Mouse (Mus musculus) stomach, embryonic 16.5 days (tissue): ENCODE measurements around the gene Ndst2. TPM values are rescaled to one million over a fixed set of nuclear protein-coding genes. Genes with fewer than 3 reads are reported as not detected.
A peak's percentile ranks its signal among the peaks of the same experiment; 100 is the strongest.

Experiments used
- ATAC-seq: fragments of 200-750 bp; cut with Nextera tagmentation; 2 replicates; pipeline ENCODE4 v1.8.0; 2017; ENCODE audit warnings: moderate number of reproducible peaks, moderate TSS enrichment; ENCODE audit not compliant: insufficient read depth, low FRiP score
- H3K27ac ChIP-seq: fragments of 300-500 bp; sonication (generic); 2 replicates; pipeline ENCODE4 v1.5.1; 2014; ENCODE audit warnings: low read length
- H3K27me3 ChIP-seq: fragments of 300-500 bp; sonication (generic); 2 replicates; pipeline ENCODE4 v1.6.1; 2014; ENCODE audit warnings: low read length, control low read depth, mixed read lengths; ENCODE audit not compliant: control insufficient read depth, insufficient read depth
- H3K36me3 ChIP-seq: fragments of 300-500 bp; sonication (generic); 2 replicates; pipeline ENCODE4 v1.6.1; 2014; ENCODE audit warnings: low read length; ENCODE audit not compliant: control insufficient read depth, insufficient read depth
- H3K4me1 ChIP-seq: fragments of 300-500 bp; sonication (generic); 2 replicates; pipeline ENCODE4 v1.6.1; 2014; ENCODE audit warnings: low read length, control low read depth, mixed read lengths; ENCODE audit not compliant: control insufficient read depth, insufficient read depth
- H3K4me2 ChIP-seq: fragments of 300-500 bp; sonication (generic); 2 replicates; pipeline ENCODE4 v1.6.1; 2014; ENCODE audit warnings: low read depth, low read length, mixed read lengths
- H3K4me3 ChIP-seq: fragments of 300-500 bp; sonication (generic); replicated peaks from 2 replicates; pipeline ENCODE4 v1.5.1; 2014; ENCODE audit warnings: mild to moderate bottlenecking, low read length
- H3K9ac ChIP-seq: fragments of 300-500 bp; sonication (generic); 2 replicates; pipeline ENCODE4 v1.6.1; 2014; ENCODE audit warnings: low read length
- H3K9me3 ChIP-seq: fragments of 300-500 bp; sonication (generic); replicated peaks from 2 replicates; pipeline ENCODE4 v1.6.1; 2016; ENCODE audit warnings: low read length, control low read depth; ENCODE audit not compliant: control insufficient read depth
- WGBS: fragments of 180-500 bp; shearing (Covaris S2); extraction: QIAGEN DNeasy Blood & Tissue Kit; methylation state at CpG from one replicate; pipeline ENCODE4 v1.1.7; 2014; 5-methylcytosine and 5-hydroxymethylcytosine counted together
- polyA plus RNA-seq: library from polyadenylated mRNA; unstranded; fragments of >200 nt; fragmentation: Nextera tagmentation; extraction: Ambion mirVana; gene quantifications from 2 replicates; pipeline ENCODE4 v1.2.1, GENCODE M21; 2015

Ndst2 gene
- 23.7 and 24.4 TPM in 2 replicates for polyA plus RNA-seq

GRCm38 (mm10) chr14:20733952-20734774 is at the start of gene Ndst2:
Gene Ndst2 (minus strand): TSS chr14:20734562.
- H3K9ac ChIP-seq, result peak within 1 kb of the TSS; percentile 95
- peaks cover 17% of the 10 kb centered on the region for H3K4me1 ChIP-seq
- ATAC-seq, result peak; percentile 99
- WGBS, result under 1% methylated on average over 81 of the region's 81 CpGs
- no peaks in the 10 kb centered on the region for H3K9me3 ChIP-seq
- H3K36me3 ChIP-seq, result 0 out of 2 replicates have a peak, but pooled peaks cover 7% of the 10 kb centered on the region
- peak within 1 kb of the TSS; percentile 80 for H3K27ac ChIP-seq
- H3K4me3 ChIP-seq, result peak within 1 kb of the TSS; percentile 77
- peak within 1 kb of the TSS; percentile 88 for H3K4me2 ChIP-seq
- no peaks in the 10 kb centered on the region for H3K27me3 ChIP-seq

- Histone ChIP-seq H3K27me3 (no peaks in the 10 kb centered on the region), H3K36me3 (peaks cover 4% of the 10 kb centered on the region; the same call in 1 of the 2 replicates), H3K9ac (no peak overlapping the region), H3K27ac (no peak overlapping the region), H3K4me2 (no peak overlapping the region), H3K4me1 (peaks cover 12% of the 10 kb centered on the region; the same call in 1 of the 2 replicates), H3K4me3 (no peak overlapping the region), H3K9me3 (no peaks in the 10 kb centered on the region)
- no peak for ATAC-seq
- WGBS, result 92% methylated on average over 6 of the region's 6 CpGs
Measured at GRCm38 (mm10) chr14:20783526-20783925, 49.2 kb upstream of the Ndst2 start.

GRCm38 (mm10) chr14:20782860-20783259 is 48.5 kb upstream of the Ndst2 start:
- H3K27ac ChIP-seq, result no peak overlapping the region
- H3K4me1 ChIP-seq, result peaks cover 12% of the 10 kb centered on the region; the same call in 1 of the 2 replicates
- H3K27me3 ChIP-seq, result no peaks in the 10 kb centered on the region
- H3K4me2 ChIP-seq, result no peak overlapping the region
- no peaks in the 10 kb centered on the region for H3K9me3 ChIP-seq
- H3K36me3 ChIP-seq, result peaks cover 10% of the 10 kb centered on the region; the same call in 1 of the 2 replicates
- no peak for ATAC-seq
- H3K9ac ChIP-seq, result no peak overlapping the region
- 85% methylated on average over 7 of the region's 7 CpGs for WGBS
- H3K4me3 ChIP-seq, result no peak overlapping the region

GRCm38 (mm10) chr14:20780217-20780616 is 45.9 kb upstream of the Ndst2 start:
- Histone ChIP-seq H3K27me3 (no peaks in the 10 kb centered on the region), H3K27ac (no peak overlapping the region), H3K9ac (no peak overlapping the region), H3K4me1 (no peaks in the 10 kb centered on the region), H3K9me3 (no peaks in the 10 kb centered on the region), H3K36me3 (peaks cover 14% of the 10 kb centered on the region; the same call in 1 of the 2 replicates), H3K4me3 (no peak overlapping the region), H3K4me2 (no peak overlapping the region)
- ATAC-seq, result no peak
- WGBS, result 90% methylated on average over 8 of the region's 8 CpGs

- ATAC-seq, result no peak
- Histone ChIP-seq H3K9ac (no peak overlapping the region), H3K36me3 (peaks cover 14% of the 10 kb centered on the region; the same call in 1 of the 2 replicates), H3K27ac (no peak overlapping the region), H3K4me1 (peaks cover under 1% of the 10 kb centered on the region; the same call in 1 of the 2 replicates), H3K27me3 (no peaks in the 10 kb centered on the region), H3K4me3 (no peak overlapping the region), H3K4me2 (no peak overlapping the region), H3K9me3 (no peaks in the 10 kb centered on the region)
- 92% methylated on average over 8 of the region's 8 CpGs for WGBS
Measured at GRCm38 (mm10) chr14:20778496-20778895, 44.1 kb upstream of the Ndst2 start.

GRCm38 (mm10) chr14:20775661-20776060 is 41.3 kb upstream of the Ndst2 start:
- Histone ChIP-seq H3K4me3 (no peak overlapping the region), H3K9me3 (no peaks in the 10 kb centered on the region), H3K4me1 (peaks cover 4% of the 10 kb centered on the region; the same call in 1 of the 2 replicates), H3K27ac (no peak overlapping the region), H3K4me2 (no peak overlapping the region), H3K27me3 (no peaks in the 10 kb centered on the region), H3K36me3 (peaks cover 11% of the 10 kb centered on the region; the same call in 1 of the 2 replicates), H3K9ac (no peak overlapping the region)
- no peak for ATAC-seq
- 47% methylated on average over 6 of the region's 6 CpGs for WGBS

GRCm38 (mm10) chr14:20773410-20773809 is 39.0 kb upstream of the Ndst2 start:
- no peak overlapping the region for H3K9ac ChIP-seq
- H3K4me3 ChIP-seq, result no peak overlapping the region
- peaks cover 4% of the 10 kb centered on the region; the same call in 1 of the 2 replicates for H3K4me1 ChIP-seq
- H3K4me2 ChIP-seq, result no peak overlapping the region
- ATAC-seq, result no peak; the same call in 1 of the 2 replicates
- no peak overlapping the region for H3K27ac ChIP-seq
- H3K36me3 ChIP-seq, result peaks cover 10% of the 10 kb centered on the region
- H3K9me3 ChIP-seq, result no peaks in the 10 kb centered on the region
- WGBS, result 65% methylated on average over 3 of the region's 3 CpGs
- H3K27me3 ChIP-seq, result no peaks in the 10 kb centered on the region

- Histone ChIP-seq H3K36me3 (peaks cover 7% of the 10 kb centered on the region), H3K9me3 (no peaks in the 10 kb centered on the region), H3K4me1 (peaks cover 4% of the 10 kb centered on the region; the same call in 1 of the 2 replicates), H3K27me3 (no peaks in the 10 kb centered on the region), H3K4me3 (no peak overlapping the region), H3K4me2 (no peak overlapping the region), H3K9ac (no peak overlapping the region), H3K27ac (0 out of 2 replicates have a peak overlapping the region, but pooled peaks have one; percentile 24)
- 54% methylated on average over 6 of the region's 6 CpGs for WGBS
- no peak for ATAC-seq
Measured at GRCm38 (mm10) chr14:20772808-20773207, 38.4 kb upstream of the Ndst2 start.

GRCm38 (mm10) chr14:20771941-20772340 is 37.6 kb upstream of the Ndst2 start:
- no peaks in the 10 kb centered on the region for H3K27me3 ChIP-seq
- H3K4me1 ChIP-seq, result peaks cover 4% of the 10 kb centered on the region; the same call in 1 of the 2 replicates
- H3K9ac ChIP-seq, result no peak overlapping the region
- H3K36me3 ChIP-seq, result peaks cover 3% of the 10 kb centered on the region; the same call in 1 of the 2 replicates
- no peaks in the 10 kb centered on the region for H3K9me3 ChIP-seq
- H3K4me3 ChIP-seq, result no peak overlapping the region
- no peak overlapping the region for H3K4me2 ChIP-seq
- no peak for ATAC-seq
- 63% methylated on average over 3 of the region's 3 CpGs for WGBS
- no peak overlapping the region for H3K27ac ChIP-seq
